Mouse (Mus musculus) embryonic facial prominence, embryonic 15.5 days (tissue): Measurements from ENCODE around the gene Gm21541. TPM values are rescaled to one million over a fixed set of nuclear protein-coding genes. Genes with fewer than 3 reads are reported as not detected.
"Not testable (repeated sequence)": the region's sequence is repeated elsewhere in the genome, so short reads cannot be mapped to it uniquely, and the experiment has no call there.

ENCODE experiments used
- ATAC-seq: fragments of 200-750 bp; cut with Nextera tagmentation; 2 replicates; pipeline ENCODE4 v1.8.0; 2017; ENCODE audit warnings: low read depth, moderate TSS enrichment; ENCODE audit not compliant: insufficient number of reproducible peaks, low FRiP score, low TSS enrichment
- H3K27ac ChIP-seq: fragments of 300-500 bp; sonication (generic); replicated peaks from 2 replicates; pipeline ENCODE4 v1.5.1; 2015; ENCODE audit warnings: mild to moderate bottlenecking, inconsistent platforms
- H3K27me3 ChIP-seq: fragments of 300-500 bp; sonication (generic); 2 replicates; pipeline ENCODE4 v1.6.1; 2015; ENCODE audit warnings: inconsistent platforms
- H3K36me3 ChIP-seq: fragments of 300-500 bp; sonication (generic); 2 replicates; pipeline ENCODE4 v1.6.1; 2015; ENCODE audit warnings: mild to moderate bottlenecking, inconsistent platforms
- H3K4me1 ChIP-seq: fragments of 300-500 bp; sonication (generic); 2 replicates; pipeline ENCODE4 v1.6.1; 2015; ENCODE audit warnings: inconsistent platforms
- H3K4me2 ChIP-seq: fragments of 300-500 bp; sonication (generic); replicated peaks from 2 replicates; pipeline ENCODE4 v1.6.1; 2015; ENCODE audit warnings: mild to moderate bottlenecking, inconsistent platforms
- H3K4me3 ChIP-seq: fragments of 300-500 bp; sonication (generic); replicated peaks from 2 replicates; pipeline ENCODE4 v1.5.1; 2015; ENCODE audit warnings: mild to moderate bottlenecking, inconsistent platforms
- H3K9ac ChIP-seq: fragments of 300-500 bp; sonication (generic); 2 replicates; pipeline ENCODE4 v1.6.1; 2015; ENCODE audit warnings: inconsistent platforms
- H3K9me3 ChIP-seq: fragments of 300-500 bp; sonication (generic); replicated peaks from 2 replicates; pipeline ENCODE4 v1.6.1; 2016; ENCODE audit warnings: inconsistent platforms
- WGBS: fragments of 180-500 bp; shearing (Covaris S2); methylation state at CpG from one replicate; pipeline ENCODE4 v1.1.7; 2015; 5-methylcytosine and 5-hydroxymethylcytosine counted together
- polyA plus RNA-seq: library from polyadenylated mRNA; unstranded; fragments of >200 nt; fragmentation: Nextera tagmentation; extraction: Ambion mirVana; gene quantifications from 2 replicates; pipeline ENCODE4 v1.2.1, GENCODE M21; 2015

Gene Gm21541
- polyA plus RNA-seq = 39.2 and 41.8 TPM in 2 replicates

DNA sequence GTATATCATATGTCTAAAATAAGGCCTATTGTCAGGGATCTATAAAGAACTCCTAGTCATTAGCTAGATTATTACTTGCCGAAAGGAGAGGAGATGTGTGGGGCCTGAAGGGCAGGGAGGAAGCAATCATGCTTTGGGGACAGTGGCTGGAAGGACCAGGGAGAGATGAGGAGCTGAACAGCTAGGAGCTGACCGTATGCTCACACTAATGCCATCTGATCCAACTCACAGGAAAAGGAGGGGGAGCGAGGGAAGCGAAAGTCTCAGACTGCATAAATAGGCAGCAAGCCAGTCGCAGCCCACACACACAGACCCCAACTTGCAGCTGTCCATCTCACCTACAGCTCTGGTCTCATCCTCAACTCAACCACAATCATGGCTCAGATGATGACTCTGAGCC is at the start of gene Gm21541:
Gene Gm21541, plus strand, starts transcription at position 301 of the 400 bp plus-strand sequence.
- H3K27ac ChIP-seq, ATAC-seq, H3K4me2 ChIP-seq, H3K27me3 ChIP-seq, H3K4me1 ChIP-seq, H3K9me3 ChIP-seq, H3K4me3 ChIP-seq, H3K9ac ChIP-seq, H3K36me3 ChIP-seq: not testable (repeated sequence)
- WGBS = no CpG with 5 or more reads among the region's 5 CpGs

DNA sequence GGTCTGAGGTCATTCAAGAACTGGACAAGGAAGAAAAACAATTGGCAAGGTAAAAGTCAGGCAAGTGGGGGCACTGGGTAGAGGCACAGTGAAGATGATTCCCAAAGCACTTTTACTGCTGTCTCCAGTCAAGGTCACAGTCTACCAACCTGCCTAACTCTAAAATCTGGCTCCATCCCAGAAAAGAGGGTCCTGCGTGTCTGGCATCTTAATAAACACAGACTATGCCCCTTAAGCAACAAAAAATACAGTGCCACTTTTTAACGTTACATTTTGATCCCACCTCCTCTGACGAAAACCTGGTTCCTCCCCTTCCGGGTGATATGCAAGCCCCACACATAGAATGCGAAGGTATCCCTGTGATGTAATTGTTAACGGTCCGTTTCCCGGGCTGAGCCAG is 37.9 kb downstream of the Gm21541 start, which contains the start of gene Gm20878:
Gene Gm20878, plus strand, starts transcription at position 301 of the 400 bp plus-strand sequence.
- ATAC-seq, H3K9me3 ChIP-seq, H3K9ac ChIP-seq, H3K27ac ChIP-seq, H3K36me3 ChIP-seq, H3K4me3 ChIP-seq, H3K4me1 ChIP-seq, H3K27me3 ChIP-seq, H3K4me2 ChIP-seq: not testable (repeated sequence)
- no CpG with 5 or more reads among the region's 8 CpGs for WGBS

Other genes with a start within 250 kb of the Gm21541 start
- gene Cntfr, start 206.5 kb upstream of the Gm21541 start, polyA plus RNA-seq = 16.2 and 19.0 TPM in 2 replicates
- 407 and 429 TPM in 2 replicates for gene Il11ra1, start 203.6 kb upstream of the Gm21541 start, polyA plus RNA-seq
- gene Rpp25l, start 190.1 kb upstream of the Gm21541 start, polyA plus RNA-seq = 70.0 and 79.8 TPM in 2 replicates
- 139 and 146 TPM in 2 replicates for gene Dctn3, start 180.4 kb upstream of the Gm21541 start, polyA plus RNA-seq
- gene Arid3c, start 172.5 kb upstream of the Gm21541 start, polyA plus RNA-seq = 0.12 and 0.16 TPM in 2 replicates
- gene Galt, start 148.4 kb upstream of the Gm21541 start, polyA plus RNA-seq = 41.4 and 45.5 TPM in 2 replicates
- 75.9 and 79.7 TPM in 2 replicates for gene Sigmar1, start 147.5 kb upstream of the Gm21541 start, polyA plus RNA-seq
- gene Ccl27a, start 129.4 kb upstream of the Gm21541 start, polyA plus RNA-seq = 36.5 and 43.8 TPM in 2 replicates
- gene Gm20878, start 38.0 kb downstream of the Gm21541 start, polyA plus RNA-seq = 2.6 and 3.7 TPM in 2 replicates
- 0.28 and 0.34 TPM in 2 replicates for gene Fam205a4, start 62.4 kb downstream of the Gm21541 start, polyA plus RNA-seq
- gene Gm21093, start 131.1 kb downstream of the Gm21541 start, polyA plus RNA-seq = 0.11 and 0.22 TPM in 2 replicates
- gene Gm3893, start 187.6 kb downstream of the Gm21541 start, polyA plus RNA-seq = not detected in 2 replicates
- gene Gm13304, start 211.2 kb downstream of the Gm21541 start, polyA plus RNA-seq = 11.0 and 23.4 TPM in 2 replicates
- gene Gm13306, start 249.8 kb downstream of the Gm21541 start, polyA plus RNA-seq = 0.77 and 0.93 TPM in 2 replicates